Comparison of ENCODE assay signal across 9 mouse cellular contexts in genomic region chr4:137963881-137964584, GRCm38 (mm10). TPM values are rescaled to one million over a fixed set of nuclear protein-coding genes. Genes with fewer than 3 reads are reported as not detected.
A peak's percentile ranks its signal among the peaks of the same experiment; 100 is the strongest.
DNase-seq lines count a peak whose midpoint lies in the region; ATAC-seq and TF ChIP-seq lines count a peak whose summit lies in the region.
"Had no signal": no experiment of that assay in that cellular context is flagged by ENCODE, and none has a peak within 500 bp of the region (broad histone marks: within the 10 kb centered on the region; RNA-seq: fewer than 3 reads in every experiment).

No protein-coding gene starts in this region.

- no peak for TF ChIP-seq EP300 in lung, postnatal 0 days (IDR thresholded peaks at IDR 0.05)

- no peaks in the 10 kb centered on the region for H3K9me3 ChIP-seq in lung, postnatal 0 days (ENCODE audit: low read length)

- TF ChIP-seq CTCF in brain, embryonic 14.5 days (IDR thresholded peaks at IDR 0.05; ENCODE audit: borderline replicate concordance, extremely low read depth, insufficient read depth, insufficient read length), result peak; percentile 82
- peak; percentile 83 for TF ChIP-seq CTCF in lung, postnatal 0 days (IDR thresholded peaks at IDR 0.05)

- WGBS in lung, postnatal 0 days, result 67% methylated on average over 9 of the region's 9 CpGs

- H3K27me3 ChIP-seq in lung, postnatal 0 days (replicated peaks; ENCODE audit: insufficient read depth, low read length), result no peaks in the 10 kb centered on the region
- H3K27me3 ChIP-seq: limb, embryonic 13.5 days had no signal

- H3K9ac ChIP-seq in lung, postnatal 0 days (replicated peaks; ENCODE audit: low read depth), result no peak overlapping the region
- H3K9ac ChIP-seq: limb, embryonic 13.5 days had no signal

- DNase-seq in ES-CJ7 (ENCODE audit: low read depth, low spot score), result peak; percentile 91
- peak; percentile 80 for DNase-seq in brain, embryonic 14.5 days (ENCODE audit: low read depth)
- peak; percentile 87 to 92 for DNase-seq in heart, postnatal 10 days
- DNase-seq in layer of hippocampus, adult 11-12 months (ENCODE audit: low spot score), result peak; percentile 87
- DNase-seq in lung, postnatal 0 days (ENCODE audit: low spot score), result peak; percentile 86
- DNase-seq in retina, postnatal 1 day, result peak; percentile 83
- DNase-seq in urinary bladder, adult 18-20 months (ENCODE audit: low spot score in 2 of 2), result peak; percentile 65 to 66

- H3K27ac ChIP-seq in lung, postnatal 0 days (ENCODE audit: low read length), result no peak overlapping the region
- H3K27ac ChIP-seq: limb, embryonic 13.5 days had no signal

- ATAC-seq in erythroid progenitor cell, adult 5-6 weeks (replicated peaks; ENCODE audit: low FRiP score, poor library complexity, severe bottlenecking), result peak; percentile 53; the same call in 1 of the 2 replicates
- ATAC-seq in lung, postnatal 0 days, result peak; percentile 42

- peaks cover 17% of the 10 kb centered on the region for H3K36me3 ChIP-seq in lung, postnatal 0 days (ENCODE audit: insufficient read depth, low read length)

- H3K4me1 ChIP-seq in lung, postnatal 0 days (ENCODE audit: insufficient read depth, low read depth, low read length), result no peaks in the 10 kb centered on the region
- H3K4me1 ChIP-seq: limb, embryonic 13.5 days had no signal

- H3K4me2 ChIP-seq in lung, postnatal 0 days (replicated peaks; ENCODE audit: low read depth, low read length), result no peak overlapping the region
- H3K4me2 ChIP-seq: limb, embryonic 13.5 days had no signal

- no peak for TF ChIP-seq POLR2A in brain, embryonic 14.5 days (IDR thresholded peaks at IDR 0.05; ENCODE audit: borderline replicate concordance, extremely low read depth, insufficient read depth, insufficient read length, poor library complexity, severe bottlenecking)

- H3K4me3 ChIP-seq in lung, postnatal 0 days (ENCODE audit: low read depth, low read length), result no peak overlapping the region
- H3K4me3 ChIP-seq: limb, embryonic 13.5 days had no signal

- intact Hi-C loops in heart, postnatal 10 days (cut with DNase I), result loop anchor here (10.0 kb wide), 1 partner anchor 141 kb away; no protein-coding TSS in a partner anchor

RNA-seq across cellular contexts. Expression of gene Eif4g3, which starts 28.8 kb away (rescaled TPM):
- 130 and 149 TPM in 2 replicates for polyA plus RNA-seq in brain, embryonic 14.5 days (2012; rRNA removed)
- 23.1 and 29.8 TPM in 2 replicates for total RNA-seq in erythroid progenitor cell, adult 5-6 weeks (2015; ENCODE audit: low replicate concordance)
- 11.7 and 12.1 TPM in 2 replicates for total RNA-seq in erythroid progenitor cell, adult 5-6 weeks (2017; ENCODE audit: low replicate concordance)
- total RNA-seq in heart, postnatal 10 days (2021), result 10 to 100 TPM; 59.1 to 60.6 TPM
- 17.2 and 18.2 TPM in 2 replicates for polyA plus RNA-seq in lung, postnatal 0 days (2015; fragmentation: Nextera tagmentation; extraction: Ambion mirVana)
